Mouse (Mus musculus) forebrain, embryonic 11.5 days (tissue): ENCODE results near the gene Diaph3. TPM values are rescaled to one million over a fixed set of nuclear protein-coding genes. Genes with fewer than 3 reads are reported as not detected.
"Not testable (repeated sequence)": the region's sequence is repeated elsewhere in the genome, so short reads cannot be mapped to it uniquely, and the experiment has no call there.

Experiments
- ATAC-seq: fragments of 200-750 bp; cut with Nextera tagmentation; replicated peaks from 2 replicates; pipeline ENCODE4 v1.8.0; 2017; ENCODE audit warnings: moderate TSS enrichment; ENCODE audit not compliant: low FRiP score
- DNase-seq: peaks from one replicate; pipeline ENCODE4 v3.0.0-alpha.2; 2017; ENCODE audit warnings: low spot score
- H3K27ac ChIP-seq: fragments of 300-500 bp; sonication (generic); 2 replicates; pipeline ENCODE4 v1.5.1; 2014; ENCODE audit warnings: low read depth, low read length
- H3K27me3 ChIP-seq: fragments of 300-500 bp; sonication (generic); 2 replicates; pipeline ENCODE4 v1.6.1; 2014; ENCODE audit warnings: mild to moderate bottlenecking, low read length, mixed read lengths; ENCODE audit not compliant: control insufficient read depth, insufficient read depth
- H3K36me3 ChIP-seq: fragments of 300-500 bp; sonication (generic); 2 replicates; pipeline ENCODE4 v1.6.1; 2014; ENCODE audit warnings: mild to moderate bottlenecking, low read length, moderate library complexity, mixed read lengths; ENCODE audit not compliant: control insufficient read depth, insufficient read depth
- H3K4me1 ChIP-seq: fragments of 300-500 bp; sonication (generic); replicated peaks from 2 replicates; pipeline ENCODE4 v1.6.1; 2014; ENCODE audit warnings: low read length, mixed read lengths; ENCODE audit not compliant: control insufficient read depth, insufficient read depth
- H3K4me2 ChIP-seq: fragments of 300-500 bp; sonication (generic); 2 replicates; pipeline ENCODE4 v1.6.1; 2014; ENCODE audit warnings: low read depth, mild to moderate bottlenecking, low read length, moderate library complexity, mixed read lengths; ENCODE audit not compliant: severe bottlenecking
- H3K4me3 ChIP-seq: fragments of 300-500 bp; sonication (generic); 2 replicates; pipeline ENCODE4 v1.5.1; 2014; ENCODE audit warnings: low read depth, low read length
- H3K9ac ChIP-seq: fragments of 300-500 bp; sonication (generic); 2 replicates; pipeline ENCODE4 v1.6.1; 2014; ENCODE audit warnings: low read length
- H3K9me3 ChIP-seq: fragments of 300-500 bp; sonication (generic); 2 replicates; pipeline ENCODE4 v1.6.1; 2016; ENCODE audit warnings: low read length, mixed read lengths; ENCODE audit not compliant: control insufficient read depth
- WGBS: fragments of 180-500 bp; shearing (Covaris S2); extraction: QIAGEN DNeasy Blood & Tissue Kit; methylation state at CpG from one replicate; pipeline ENCODE4 v1.1.7; 2014; 5-methylcytosine and 5-hydroxymethylcytosine counted together
- polyA plus RNA-seq: library from polyadenylated mRNA; unstranded; fragments of >200 nt; fragmentation: Nextera tagmentation; extraction: Ambion mirVana; gene quantifications from 2 replicates; pipeline ENCODE4 v1.2.1, GENCODE M21; 2014

Diaph3 gene
- polyA plus RNA-seq, 1 experiment from 2014 or later, result 14.9 TPM

GRCm38 (mm10) chr14:87098093-87098492 is 42.9 kb downstream of the Diaph3 start:
- no peaks in the 10 kb centered on the region for H3K9me3 ChIP-seq
- ATAC-seq (no peak), DNase-seq (no peak)
- WGBS, result 82% methylated on average over 2 of the region's 2 CpGs
- H3K4me2 ChIP-seq, result no peak overlapping the region
- H3K9ac ChIP-seq, result no peak overlapping the region
- no peak overlapping the region for H3K4me3 ChIP-seq
- no peak overlapping the region for H3K27ac ChIP-seq
- no peaks in the 10 kb centered on the region for H3K4me1 ChIP-seq
- no peaks in the 10 kb centered on the region for H3K36me3 ChIP-seq
- H3K27me3 ChIP-seq, result no peaks in the 10 kb centered on the region

GRCm38 (mm10) chr14:87091522-87091921 is 49.5 kb downstream of the Diaph3 start:
- no peak overlapping the region for H3K27ac ChIP-seq
- DNase-seq (no peak), ATAC-seq (no peak)
- H3K9me3 ChIP-seq, result no peaks in the 10 kb centered on the region
- H3K4me3 ChIP-seq, result no peak overlapping the region
- no peak overlapping the region for H3K4me2 ChIP-seq
- no peaks in the 10 kb centered on the region for H3K27me3 ChIP-seq
- no peaks in the 10 kb centered on the region for H3K4me1 ChIP-seq
- H3K9ac ChIP-seq, result no peak overlapping the region
- no peaks in the 10 kb centered on the region for H3K36me3 ChIP-seq
- WGBS, result 97% methylated on average over 3 of the region's 3 CpGs

GRCm38 (mm10) chr14:87091108-87091507 is 49.9 kb downstream of the Diaph3 start:
- no peaks in the 10 kb centered on the region for H3K36me3 ChIP-seq
- no peaks in the 10 kb centered on the region for H3K27me3 ChIP-seq
- no peak overlapping the region for H3K4me3 ChIP-seq
- H3K9ac ChIP-seq, result no peak overlapping the region
- H3K4me2 ChIP-seq, result no peak overlapping the region
- DNase-seq (no peak), ATAC-seq (no peak)
- WGBS, result 94% methylated on average over 5 of the region's 5 CpGs
- no peaks in the 10 kb centered on the region for H3K4me1 ChIP-seq
- no peak overlapping the region for H3K27ac ChIP-seq
- no peaks in the 10 kb centered on the region for H3K9me3 ChIP-seq

- DNase-seq, result no peak
- Histone ChIP-seq H3K27ac (no peak overlapping the region), H3K4me2 (no peak overlapping the region), H3K27me3 (no peaks in the 10 kb centered on the region), H3K4me3 (no peak overlapping the region), H3K9me3 (no peaks in the 10 kb centered on the region), H3K36me3 (no peaks in the 10 kb centered on the region), H3K4me1 (no peaks in the 10 kb centered on the region), H3K9ac (no peak overlapping the region)
- no peak for ATAC-seq
- 84% methylated on average over 4 of the region's 4 CpGs for WGBS
Measured at GRCm38 (mm10) chr14:87088928-87089327, 52.1 kb downstream of the Diaph3 start.

- no peak for ATAC-seq
- no peaks in the 10 kb centered on the region for H3K4me1 ChIP-seq
- WGBS, result 90% methylated on average over 5 of the region's 5 CpGs
- H3K36me3 ChIP-seq, result no peaks in the 10 kb centered on the region
- no peak overlapping the region for H3K27ac ChIP-seq
- H3K4me2 ChIP-seq, result no peak overlapping the region
- H3K27me3 ChIP-seq, result no peaks in the 10 kb centered on the region
- no peak overlapping the region for H3K4me3 ChIP-seq
- no peaks in the 10 kb centered on the region for H3K9me3 ChIP-seq
- DNase-seq, result no peak
- no peak overlapping the region for H3K9ac ChIP-seq
Measured at GRCm38 (mm10) chr14:87088456-87088855, 52.6 kb downstream of the Diaph3 start.

- no peaks in the 10 kb centered on the region for H3K27me3 ChIP-seq
- 76% methylated on average over 1 of the region's 1 CpGs for WGBS
- DNase-seq (no peak), ATAC-seq (no peak)
- H3K36me3 ChIP-seq, result no peaks in the 10 kb centered on the region
- no peak overlapping the region for H3K27ac ChIP-seq
- no peak overlapping the region for H3K4me2 ChIP-seq
- no peaks in the 10 kb centered on the region for H3K9me3 ChIP-seq
- H3K4me3 ChIP-seq, result no peak overlapping the region
- no peaks in the 10 kb centered on the region for H3K4me1 ChIP-seq
- H3K9ac ChIP-seq, result no peak overlapping the region
Measured at GRCm38 (mm10) chr14:87087996-87088395, 53.0 kb downstream of the Diaph3 start.

- not testable (repeated sequence) for H3K4me1 ChIP-seq, H3K36me3 ChIP-seq, H3K27ac ChIP-seq, H3K9me3 ChIP-seq, H3K4me3 ChIP-seq, H3K9ac ChIP-seq, DNase-seq, H3K27me3 ChIP-seq, ATAC-seq, H3K4me2 ChIP-seq
- WGBS, result 81% methylated on average over 8 of the region's 8 CpGs
Measured at GRCm38 (mm10) chr14:87084906-87085305, 56.1 kb downstream of the Diaph3 start.

GRCm38 (mm10) chr14:87083911-87084310 is 57.1 kb downstream of the Diaph3 start:
- 93% methylated on average over 6 of the region's 6 CpGs for WGBS
- no peak for ATAC-seq
- H3K9me3 ChIP-seq, result no peaks in the 10 kb centered on the region
- H3K36me3 ChIP-seq, result no peaks in the 10 kb centered on the region
- no peak overlapping the region for H3K4me3 ChIP-seq
- no peak overlapping the region for H3K27ac ChIP-seq
- H3K4me1 ChIP-seq, result no peaks in the 10 kb centered on the region
- no peaks in the 10 kb centered on the region for H3K27me3 ChIP-seq
- no peak for DNase-seq
- H3K9ac ChIP-seq, result no peak overlapping the region
- no peak overlapping the region for H3K4me2 ChIP-seq

GRCm38 (mm10) chr14:87079725-87080124 is 61.3 kb downstream of the Diaph3 start:
- Histone ChIP-seq H3K4me3 (no peak overlapping the region), H3K27ac (no peak overlapping the region), H3K36me3 (no peaks in the 10 kb centered on the region), H3K9ac (no peak overlapping the region), H3K4me2 (no peak overlapping the region), H3K27me3 (no peaks in the 10 kb centered on the region), H3K9me3 (no peaks in the 10 kb centered on the region), H3K4me1 (no peaks in the 10 kb centered on the region)
- 97% methylated on average over 2 of the region's 2 CpGs for WGBS
- DNase-seq, result no peak
- no peak for ATAC-seq
